Mouse (Mus musculus): Measurements from ENCODE around the gene Appl2.

GRCm38 (mm10) chr10:83605637-83606183, 42.8 kb downstream of the Appl2 start:
- TF ChIP-seq CTCF (IDR thresholded peaks at IDR 0.05; ENCODE audit: borderline replicate concordance, insufficient read depth, low read length) (no peak), POLR2A (IDR thresholded peaks at IDR 0.05; ENCODE audit: low read depth, low read length) (no peak)

All from embryonic fibroblast, embryonic 13.5 days (primary cell).